In genomic region chr17:33955555-33956214, GRCm38 (mm10) we compare ENCODE assay signal across 8 mouse cellular contexts. TPM values are rescaled to one million over a fixed set of nuclear protein-coding genes. Genes with fewer than 3 reads are reported as not detected.
A peak's percentile ranks its signal among the peaks of the same experiment; 100 is the strongest.
DNase-seq lines count a peak whose midpoint lies in the region; ATAC-seq lines count a peak whose summit lies in the region.

Gene Vps52, plus strand, starts transcription at chr17:33955812.
Gene Rps18, minus strand, starts transcription at chr17:33956001.

- peak within 1 kb of the TSS; percentile 86 for H3K4me2 ChIP-seq in kidney, embryonic 15.5 days

- H3K4me3 ChIP-seq in heart, embryonic 10.5 days, result peak within 1 kb of the TSS; percentile 100
- H3K4me3 ChIP-seq in kidney, embryonic 15.5 days (replicated peaks), result peak within 1 kb of the TSS; percentile 75

- H3K27me3 ChIP-seq in heart, embryonic 10.5 days (ENCODE audit: insufficient read depth, poor library complexity, severe bottlenecking), result no peaks in the 10 kb centered on the region
- H3K27me3 ChIP-seq in kidney, embryonic 15.5 days, result no peaks in the 10 kb centered on the region

- H3K9me3 ChIP-seq in heart, embryonic 10.5 days, result no peaks in the 10 kb centered on the region
- no peaks in the 10 kb centered on the region for H3K9me3 ChIP-seq in kidney, embryonic 15.5 days (replicated peaks)

- peaks cover 44% of the 10 kb centered on the region for H3K4me1 ChIP-seq in heart, embryonic 10.5 days
- peaks cover 48% of the 10 kb centered on the region for H3K4me1 ChIP-seq in kidney, embryonic 15.5 days

- peaks cover 62% of the 10 kb centered on the region for H3K36me3 ChIP-seq in heart, embryonic 10.5 days
- peaks cover 57% of the 10 kb centered on the region for H3K36me3 ChIP-seq in kidney, embryonic 15.5 days

- WGBS in heart, embryonic 10.5 days, result under 1% methylated on average over 50 of the region's 50 CpGs
- WGBS in kidney, embryonic 15.5 days, result under 1% methylated on average over 50 of the region's 50 CpGs

- peak; percentile 98 for DNase-seq in B cell, adult 2 months
- peak; percentile 100 for DNase-seq in brain, adult 2 months (ENCODE audit: low read depth, low spot score)
- DNase-seq in heart, embryonic 10.5 days (ENCODE audit: low spot score), result peak; percentile 98
- DNase-seq in liver, result peak; percentile 93
- DNase-seq in spleen, postnatal 4 days (ENCODE audit: low spot score in 2 of 2), result peak; percentile 96 to 97

- peak; percentile 90 for ATAC-seq in erythroblast, adult 5-6 weeks (replicated peaks; ENCODE audit: low FRiP score, poor library complexity, severe bottlenecking)
- ATAC-seq in kidney, embryonic 15.5 days (replicated peaks; ENCODE audit: low FRiP score), result peak; percentile 78
- ATAC-seq in monocyte, adult 5-6 weeks (replicated peaks; ENCODE audit: insufficient number of reproducible peaks, low FRiP score, low TSS enrichment, poor library complexity, severe bottlenecking), result peak; percentile 89

- H3K27ac ChIP-seq in heart, embryonic 10.5 days, result peak within 1 kb of the TSS; percentile 98
- peak within 1 kb of the TSS; percentile 94 for H3K27ac ChIP-seq in kidney, embryonic 15.5 days

- peak within 1 kb of the TSS; percentile 89 for H3K9ac ChIP-seq in kidney, embryonic 15.5 days

RNA-seq across cellular contexts. Expression of gene Vps52, which starts in this region (rescaled TPM):
- 8.2 and 11.3 TPM in 2 replicates for total RNA-seq in erythroblast, adult 5-6 weeks (2015; ENCODE audit: low replicate concordance)
- total RNA-seq in erythroblast, adult 5-6 weeks (2017; ENCODE audit: low replicate concordance), result 13.0 and 17.0 TPM in 2 replicates
- 47.1 and 47.5 TPM in 2 replicates for polyA plus RNA-seq in heart, embryonic 10.5 days (2016; fragmentation: Nextera tagmentation; extraction: Ambion mirVana)
- 48.0 and 53.5 TPM in 2 replicates for polyA plus RNA-seq in kidney, embryonic 15.5 days (2015; fragmentation: Nextera tagmentation; extraction: Ambion mirVana)
- total RNA-seq in monocyte, adult 5-6 weeks (2017), result 16.8 to 32.7 TPM (median 25.1 TPM) in 3 replicates

RNA-seq across cellular contexts. Expression of gene Rps18, which starts in this region (rescaled TPM):
- total RNA-seq in erythroblast, adult 5-6 weeks (2015; ENCODE audit: low replicate concordance), result 758 and 917 TPM in 2 replicates
- 207 and 301 TPM in 2 replicates for total RNA-seq in erythroblast, adult 5-6 weeks (2017; ENCODE audit: low replicate concordance)
- 1,115 and 1,297 TPM in 2 replicates for polyA plus RNA-seq in heart, embryonic 10.5 days (2016; fragmentation: Nextera tagmentation; extraction: Ambion mirVana)
- 1,731 and 1,904 TPM in 2 replicates for polyA plus RNA-seq in kidney, embryonic 15.5 days (2015; fragmentation: Nextera tagmentation; extraction: Ambion mirVana)
- total RNA-seq in monocyte, adult 5-6 weeks (2017), result 765 to 894 TPM (median 817 TPM) in 3 replicates

Comparison
In these comparisons a context has a peak if more than half of its experiments do, and no peak if none do; other contexts are left out.
1. Peak in every context shown above with its lines: DNase-seq, ATAC-seq, H3K4me3 ChIP-seq and H3K27ac ChIP-seq.